Mouse (Mus musculus) layer of hippocampus, adult 11-12 months (tissue): Measurements from ENCODE around the gene Rptor.

Experiments
- DNase-seq: peaks from one replicate; pipeline ENCODE4 v3.0.0; 2022; ENCODE audit warnings: low spot score

Gene Rptor

GRCm38 (mm10) chr11:119907006-119907650 lies 304.4 kb downstream of the Rptor start:
- DNase-seq = peak; percentile 41

DNA sequence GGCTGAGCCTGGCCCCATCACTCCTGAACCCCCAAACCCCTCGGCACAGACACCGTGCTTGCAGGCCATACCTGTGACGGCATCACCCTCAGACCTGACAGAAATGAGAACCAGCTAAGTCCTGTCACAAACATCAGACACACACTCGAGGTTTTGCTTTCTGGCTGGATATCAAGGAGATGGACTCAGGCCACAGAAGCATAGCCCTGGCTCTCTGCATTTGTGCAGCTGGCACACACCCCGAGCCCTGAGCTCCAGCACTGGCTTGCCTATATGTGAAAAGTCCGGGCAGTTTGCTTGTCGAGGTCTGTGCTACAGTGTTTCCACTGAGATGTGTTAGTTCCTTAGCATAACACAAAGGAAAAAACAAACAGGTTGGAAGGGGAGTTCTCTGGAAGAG lies 305.0 kb downstream of the Rptor start:
- no peak for DNase-seq

- peak; percentile 78 for DNase-seq
Measured at GRCm38 (mm10) chr11:119909436-119909835, 306.7 kb downstream of the Rptor start.

DNA sequence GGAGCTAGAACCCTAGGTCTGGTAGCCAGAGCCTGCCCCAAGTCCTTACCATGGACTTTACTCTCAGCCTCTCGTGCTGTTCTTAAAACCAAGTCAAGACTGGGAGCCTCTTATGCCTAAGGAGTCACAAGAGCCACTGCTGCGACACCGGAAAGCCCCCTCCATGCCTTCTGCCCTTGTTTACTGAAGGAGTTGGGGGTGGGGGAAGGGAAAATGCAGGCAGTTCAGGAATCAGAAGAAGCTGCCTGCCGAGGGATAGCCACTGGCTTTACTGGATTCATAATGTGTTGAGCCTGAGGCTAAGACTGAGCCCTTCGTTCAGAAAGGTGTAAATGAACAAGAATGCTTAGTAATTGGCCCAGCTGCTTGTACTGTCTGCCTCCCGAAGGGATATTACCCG lies 310.1 kb downstream of the Rptor start:
- DNase-seq = no peak

- peak; percentile 90 for DNase-seq
Measured at GRCm38 (mm10) chr11:119913291-119913934, 310.7 kb downstream of the Rptor start, which contains the start of gene Chmp6. Gene Chmp6, plus strand, starts transcription at chr11:119913441.

- DNase-seq = no peak
Measured at GRCm38 (mm10) chr11:119913935-119914314, 311.2 kb downstream of the Rptor start.

DNA sequence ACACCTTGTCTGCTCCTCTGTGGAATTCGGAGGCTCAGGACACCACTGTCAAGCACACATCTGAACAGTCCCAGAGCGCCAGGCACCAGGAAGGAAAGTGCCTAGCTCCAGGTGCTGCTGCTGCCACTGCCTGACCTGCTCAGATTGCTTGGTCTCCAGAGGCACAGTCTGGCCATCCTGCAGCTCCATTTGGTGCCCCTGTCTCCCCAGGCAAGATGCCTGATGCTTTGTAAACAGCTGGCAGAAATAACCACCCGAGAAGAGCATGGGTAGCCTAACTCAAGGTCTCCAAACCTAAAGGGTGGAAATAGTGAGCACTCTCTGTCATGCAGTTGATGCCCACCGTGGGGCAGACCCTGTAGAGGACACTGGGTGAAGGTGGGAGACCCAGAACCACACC lies 311.7 kb downstream of the Rptor start:
- no peak for DNase-seq

DNA sequence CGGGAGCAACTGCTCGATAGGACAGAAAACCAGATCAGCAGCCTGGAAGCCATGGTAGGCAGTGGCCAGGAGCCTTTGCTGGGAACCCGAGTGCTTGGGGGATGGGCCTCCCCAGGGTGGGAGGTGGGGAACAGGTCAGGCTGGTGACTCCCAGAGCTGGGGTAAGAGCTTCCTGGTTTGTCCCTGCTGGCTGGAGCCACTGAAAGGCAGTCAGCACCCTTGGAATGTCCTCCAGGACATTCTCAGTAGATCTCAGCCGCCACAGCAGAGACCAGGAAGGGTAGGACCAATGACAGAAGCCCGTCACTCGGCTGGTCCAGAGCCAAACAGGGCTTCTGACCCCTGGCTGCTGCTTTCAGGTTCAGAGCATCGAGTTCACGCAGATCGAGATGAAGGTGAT lies 313.0 kb downstream of the Rptor start:
- no peak for DNase-seq

GRCm38 (mm10) chr11:119916102-119916790 lies 313.5 kb downstream of the Rptor start:
- DNase-seq = no peak

- no peak for DNase-seq
Measured at GRCm38 (mm10) chr11:119916834-119917469, 314.2 kb downstream of the Rptor start.

- DNase-seq = no peak
Measured at GRCm38 (mm10) chr11:119918521-119918920, 315.8 kb downstream of the Rptor start.

GRCm38 (mm10) chr11:119919432-119919831 lies 316.7 kb downstream of the Rptor start:
- DNase-seq = no peak

DNA sequence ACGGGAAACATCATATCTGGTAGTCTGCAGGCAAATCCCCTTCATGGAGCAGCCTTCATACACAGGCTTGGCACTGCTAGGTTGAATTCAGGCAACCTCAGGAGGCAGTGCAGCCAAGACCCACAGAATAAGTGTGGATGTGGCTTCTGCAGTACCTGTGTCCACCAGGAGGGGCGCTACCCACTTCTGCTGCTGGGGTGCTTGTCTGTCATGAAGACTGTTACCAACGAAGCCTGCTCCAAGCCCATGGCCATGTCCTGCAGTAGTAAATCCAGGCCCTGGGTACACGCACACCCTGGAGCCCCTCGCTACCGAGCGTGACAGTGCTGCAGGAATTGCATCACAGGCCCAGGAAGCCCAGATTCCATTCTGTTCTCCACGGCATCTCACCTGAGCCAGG lies 317.2 kb downstream of the Rptor start:
- DNase-seq = peak; percentile 80

GRCm38 (mm10) chr11:119920668-119921067 lies 318.0 kb downstream of the Rptor start:
- DNase-seq = no peak

- DNase-seq = peak; percentile 67
Measured at GRCm38 (mm10) chr11:119925176-119925575, 322.5 kb downstream of the Rptor start.

DNA sequence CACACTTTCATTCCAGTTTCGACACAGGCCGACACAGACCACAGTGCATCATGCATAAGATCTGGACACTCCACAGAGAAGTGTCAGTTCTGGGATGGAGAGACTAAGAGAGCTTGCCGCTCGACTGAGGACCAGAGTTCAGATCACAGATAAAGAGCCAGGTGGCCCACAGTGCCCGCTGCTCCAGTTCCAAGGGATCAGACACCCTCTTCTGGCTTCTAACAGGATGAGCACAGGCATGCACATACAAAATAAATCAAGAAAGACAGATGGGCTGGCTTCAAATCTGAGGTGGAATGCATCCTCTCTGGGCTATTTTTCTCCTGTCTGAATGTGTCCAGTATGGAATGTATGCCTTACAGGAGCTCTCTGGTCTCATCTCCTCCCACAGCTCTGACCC lies 324.1 kb downstream of the Rptor start:
- no peak for DNase-seq

GRCm38 (mm10) chr11:119928023-119928681 lies 325.4 kb downstream of the Rptor start:
- peak; percentile 74 for DNase-seq

DNA sequence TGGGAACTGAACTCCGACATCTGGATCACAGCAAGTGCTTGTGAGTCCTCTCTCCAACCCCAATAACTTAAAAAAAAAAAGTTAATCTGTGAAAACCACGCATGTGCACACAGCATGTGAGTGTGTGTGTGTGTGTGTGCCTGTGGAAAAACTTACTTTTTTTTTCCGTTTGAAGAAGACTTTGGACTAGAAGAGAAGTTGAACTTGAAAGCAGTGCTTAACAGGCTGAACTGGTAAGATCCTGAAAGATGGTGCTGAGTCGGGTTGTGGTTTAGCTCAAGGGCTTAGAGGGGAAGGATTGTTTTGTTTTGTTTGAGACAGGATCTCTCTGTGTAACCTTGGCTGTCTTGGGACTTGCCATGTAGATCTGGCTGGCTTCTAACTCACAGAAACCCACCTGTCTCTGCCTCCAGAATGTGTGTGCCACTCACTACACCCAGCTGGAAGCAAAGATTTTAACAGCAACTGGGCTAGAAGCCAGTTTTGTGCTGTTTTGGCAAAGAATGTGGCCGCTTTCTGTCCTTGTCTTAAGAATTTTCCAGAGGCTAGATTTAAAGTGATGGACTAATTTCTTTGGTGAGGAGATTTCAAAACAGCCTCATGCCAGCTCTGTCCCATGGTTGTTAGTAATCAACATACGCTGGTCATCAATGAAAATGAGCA lies 327.0 kb downstream of the Rptor start:
- DNase-seq = no peak

DNA sequence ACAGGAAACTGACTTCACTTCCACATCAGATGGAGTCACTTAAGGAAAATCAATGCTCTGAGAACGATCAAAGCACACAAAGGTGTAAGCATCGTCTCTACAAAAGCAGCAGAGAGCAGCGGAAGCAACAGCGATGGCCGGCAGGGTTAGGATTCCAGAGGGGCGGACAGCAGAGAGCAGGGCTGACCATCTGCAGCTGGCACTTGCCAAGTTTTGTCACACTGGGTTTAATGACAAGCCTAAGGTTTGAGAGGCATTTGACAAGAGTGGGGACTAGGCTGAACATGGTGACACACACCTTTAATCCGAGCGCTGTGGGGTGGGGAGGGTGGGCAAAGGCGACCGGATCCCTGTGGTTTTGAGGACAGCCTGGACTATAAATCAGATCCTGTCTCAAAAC lies 329.1 kb downstream of the Rptor start:
- no peak for DNase-seq

DNA sequence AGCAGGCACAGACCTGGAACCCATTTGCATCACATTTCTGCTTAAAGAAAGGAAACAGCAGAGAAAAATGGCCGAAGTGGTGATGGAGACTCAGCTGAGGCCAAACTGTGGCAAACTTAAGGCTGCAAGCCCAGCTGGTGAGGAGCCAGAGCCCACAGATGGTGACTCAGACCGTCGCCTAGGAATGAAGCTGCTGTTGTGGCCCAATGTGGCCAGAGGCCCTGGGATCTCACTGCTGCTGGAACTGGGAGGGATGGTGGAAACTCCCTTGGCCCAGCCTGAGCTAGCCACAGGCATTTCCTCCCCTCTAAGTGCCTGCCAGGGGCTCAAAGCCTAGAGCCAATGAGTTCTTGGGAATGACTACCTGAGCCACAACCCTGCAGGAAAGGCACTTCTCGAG lies 330.4 kb downstream of the Rptor start:
- no peak for DNase-seq

GRCm38 (mm10) chr11:119933819-119934583 lies 331.3 kb downstream of the Rptor start:
- no peak for DNase-seq
